Mouse (Mus musculus) forebrain, embryonic 12.5 days (tissue): Measurements from ENCODE around the gene Rab8b. TPM values are rescaled to one million over a fixed set of nuclear protein-coding genes. Genes with fewer than 3 reads are reported as not detected.

ENCODE experiments used
- ATAC-seq: fragments of 200-750 bp; cut with Nextera tagmentation; 2 replicates; pipeline ENCODE4 v1.8.0; 2017; ENCODE audit warnings: moderate TSS enrichment; ENCODE audit not compliant: low FRiP score
- H3K27ac ChIP-seq: fragments of 300-500 bp; sonication (generic); 2 replicates; pipeline ENCODE4 v1.5.1; 2016; ENCODE audit warnings: mild to moderate bottlenecking
- H3K27me3 ChIP-seq: fragments of 300-500 bp; sonication (generic); 2 replicates; pipeline ENCODE4 v1.6.1; 2016; ENCODE audit warnings: mild to moderate bottlenecking
- H3K36me3 ChIP-seq: fragments of 300-500 bp; sonication (generic); replicated peaks from 2 replicates; pipeline ENCODE4 v1.6.1; 2016; ENCODE audit warnings: mild to moderate bottlenecking
- H3K4me1 ChIP-seq: fragments of 300-500 bp; sonication (generic); 2 replicates; pipeline ENCODE4 v1.6.1; 2016
- H3K4me2 ChIP-seq: fragments of 300-500 bp; sonication (generic); 2 replicates; pipeline ENCODE4 v1.6.1; 2016; ENCODE audit warnings: mild to moderate bottlenecking, moderate library complexity
- H3K4me3 ChIP-seq: fragments of 300-500 bp; sonication (generic); replicated peaks from 2 replicates; pipeline ENCODE4 v1.5.1; 2016; ENCODE audit warnings: mild to moderate bottlenecking
- H3K9ac ChIP-seq: fragments of 300-500 bp; sonication (generic); 2 replicates; pipeline ENCODE4 v1.6.1; 2016; ENCODE audit warnings: mild to moderate bottlenecking
- H3K9me3 ChIP-seq: fragments of 300-500 bp; sonication (generic); 2 replicates; pipeline ENCODE4 v1.6.1; 2016
- WGBS: fragments of 180-500 bp; shearing (Covaris S2); methylation state at CpG from one replicate; pipeline ENCODE4 v1.1.7; 2016; 5-methylcytosine and 5-hydroxymethylcytosine counted together
- polyA plus RNA-seq: library from polyadenylated mRNA; unstranded; fragments of >200 nt; fragmentation: Nextera tagmentation; extraction: Ambion mirVana; gene quantifications from 2 replicates; pipeline ENCODE4 v1.2.1, GENCODE M21; 2016

Rab8b gene
- 50.3 and 50.7 TPM in 2 replicates for polyA plus RNA-seq

GRCm38 (mm10) chr9:66919382-66919971, at the start of gene Rab8b:
Gene Rab8b (minus strand): TSS chr9:66919687.
- Histone ChIP-seq H3K9me3 (no peaks in the 10 kb centered on the region), H3K36me3 (0 out of 2 replicates have a peak, but pooled peaks cover 3% of the 10 kb centered on the region), H3K9ac (peak within 1 kb of the TSS; percentile 91), H3K4me3 (peak within 1 kb of the TSS; percentile 88), H3K4me1 (peaks cover 21% of the 10 kb centered on the region), H3K27me3 (no peaks in the 10 kb centered on the region), H3K4me2 (peak within 1 kb of the TSS; percentile 79), H3K27ac (peak within 1 kb of the TSS; percentile 87)
- peak; percentile 99 for ATAC-seq
- under 1% methylated on average over 48 of the region's 49 CpGs for WGBS

- no peak overlapping the region for H3K4me3 ChIP-seq
- no peak for ATAC-seq
- no peaks in the 10 kb centered on the region for H3K4me1 ChIP-seq
- no peaks in the 10 kb centered on the region for H3K9me3 ChIP-seq
- peaks cover 17% of the 10 kb centered on the region for H3K36me3 ChIP-seq
- no peak overlapping the region for H3K27ac ChIP-seq
- H3K9ac ChIP-seq = no peak overlapping the region
- H3K27me3 ChIP-seq = no peaks in the 10 kb centered on the region
- 90% methylated on average over 8 of the region's 8 CpGs for WGBS
- H3K4me2 ChIP-seq = no peak overlapping the region
These were observed 48.0 kb upstream of the Rab8b start for GRCm38 (mm10) chr9:66967492-66967891.

GRCm38 (mm10) chr9:66961478-66961877, 42.0 kb upstream of the Rab8b start:
- Histone ChIP-seq H3K4me3 (no peak overlapping the region), H3K4me1 (no peaks in the 10 kb centered on the region), H3K9ac (no peak overlapping the region), H3K36me3 (no peaks in the 10 kb centered on the region), H3K27ac (no peak overlapping the region), H3K9me3 (no peaks in the 10 kb centered on the region), H3K4me2 (no peak overlapping the region), H3K27me3 (no peaks in the 10 kb centered on the region)
- ATAC-seq = no peak
- 76% methylated on average over 3 of the region's 3 CpGs for WGBS

- Histone ChIP-seq H3K4me2 (no peak overlapping the region), H3K4me3 (no peak overlapping the region), H3K36me3 (no peaks in the 10 kb centered on the region; the same call in 1 of the 2 replicates), H3K9ac (no peak overlapping the region), H3K27me3 (no peaks in the 10 kb centered on the region), H3K4me1 (no peaks in the 10 kb centered on the region), H3K27ac (no peak overlapping the region), H3K9me3 (no peaks in the 10 kb centered on the region)
- 89% methylated on average over 3 of the region's 3 CpGs for WGBS
- ATAC-seq = no peak
These were observed 38.0 kb upstream of the Rab8b start for GRCm38 (mm10) chr9:66957451-66957850.

- 90% methylated on average over 2 of the region's 2 CpGs for WGBS
- Histone ChIP-seq H3K27ac (no peak overlapping the region), H3K4me1 (no peaks in the 10 kb centered on the region), H3K4me3 (no peak overlapping the region), H3K9me3 (no peaks in the 10 kb centered on the region), H3K27me3 (no peaks in the 10 kb centered on the region), H3K36me3 (peaks cover 9% of the 10 kb centered on the region; the same call in 1 of the 2 replicates), H3K4me2 (no peak overlapping the region), H3K9ac (no peak overlapping the region)
- no peak for ATAC-seq
These were observed 33.4 kb upstream of the Rab8b start for GRCm38 (mm10) chr9:66952886-66953285.

- Histone ChIP-seq H3K27ac (no peak overlapping the region), H3K9me3 (no peaks in the 10 kb centered on the region), H3K4me3 (no peak overlapping the region), H3K27me3 (no peaks in the 10 kb centered on the region), H3K4me1 (no peaks in the 10 kb centered on the region), H3K4me2 (no peak overlapping the region), H3K9ac (no peak overlapping the region), H3K36me3 (peaks cover 9% of the 10 kb centered on the region; the same call in 1 of the 2 replicates)
- WGBS = 84% methylated on average over 8 of the region's 8 CpGs
- no peak for ATAC-seq
These were observed 32.8 kb upstream of the Rab8b start for GRCm38 (mm10) chr9:66952321-66952720.

- WGBS = 95% methylated on average over 2 of the region's 2 CpGs
- H3K9ac ChIP-seq = no peak overlapping the region
- no peak overlapping the region for H3K27ac ChIP-seq
- no peak overlapping the region for H3K4me2 ChIP-seq
- peaks cover 11% of the 10 kb centered on the region for H3K4me1 ChIP-seq
- H3K9me3 ChIP-seq = no peaks in the 10 kb centered on the region
- no peak for ATAC-seq
- H3K27me3 ChIP-seq = no peaks in the 10 kb centered on the region
- peaks cover 9% of the 10 kb centered on the region; the same call in 1 of the 2 replicates for H3K36me3 ChIP-seq
- no peak overlapping the region for H3K4me3 ChIP-seq
These were observed 29.0 kb upstream of the Rab8b start for GRCm38 (mm10) chr9:66948536-66948935.

GRCm38 (mm10) chr9:66945647-66946641, 26.5 kb upstream of the Rab8b start, which contains the start of gene Rps27l:
Gene Rps27l (plus strand): TSS chr9:66946086.
- H3K36me3 ChIP-seq = peaks cover 9% of the 10 kb centered on the region; the same call in 1 of the 2 replicates
- H3K4me3 ChIP-seq = peak within 1 kb of the TSS; percentile 94
- no peaks in the 10 kb centered on the region for H3K9me3 ChIP-seq
- H3K27me3 ChIP-seq = no peaks in the 10 kb centered on the region
- peak within 1 kb of the TSS; percentile 84 for H3K9ac ChIP-seq
- peak; percentile 98 for ATAC-seq
- peak within 1 kb of the TSS; percentile 87 for H3K27ac ChIP-seq
- H3K4me1 ChIP-seq = peaks cover 15% of the 10 kb centered on the region
- H3K4me2 ChIP-seq = peak within 1 kb of the TSS; percentile 64
- WGBS = under 1% methylated on average over 73 of the region's 77 CpGs

GRCm38 (mm10) chr9:66945161-66945560, 25.7 kb upstream of the Rab8b start:
- 29% methylated on average over 4 of the region's 4 CpGs for WGBS

GRCm38 (mm10) chr9:66938836-66939235, 19.3 kb upstream of the Rab8b start:
- Histone ChIP-seq H3K27me3 (peaks cover 7% of the 10 kb centered on the region; the same call in 1 of the 2 replicates), H3K4me2 (no peak overlapping the region), H3K36me3 (no peaks in the 10 kb centered on the region), H3K4me1 (peaks cover 13% of the 10 kb centered on the region), H3K9ac (no peak overlapping the region), H3K4me3 (no peak overlapping the region), H3K27ac (no peak overlapping the region), H3K9me3 (no peaks in the 10 kb centered on the region)
- WGBS = 6% methylated on average over 4 of the region's 4 CpGs
- peak; percentile 64; the same call in 1 of the 2 replicates for ATAC-seq

More at GRCm38 (mm10) chr9:66945161-66945560, 25.7 kb upstream of the Rab8b start:
- H3K4me3 ChIP-seq = peak overlapping the region; percentile 94
- peak overlapping the region; percentile 84 for H3K9ac ChIP-seq
- peaks cover 15% of the 10 kb centered on the region for H3K4me1 ChIP-seq
- H3K4me2 ChIP-seq = peak overlapping the region; percentile 64
- peak overlapping the region; percentile 87 for H3K27ac ChIP-seq
- H3K36me3 ChIP-seq = peaks cover 9% of the 10 kb centered on the region; the same call in 1 of the 2 replicates
- no peaks in the 10 kb centered on the region for H3K27me3 ChIP-seq
- no peaks in the 10 kb centered on the region for H3K9me3 ChIP-seq
- no peak for ATAC-seq

GRCm38 (mm10) chr9:66937507-66937906, 18.0 kb upstream of the Rab8b start:
- H3K4me2 ChIP-seq = no peak overlapping the region
- no peak overlapping the region for H3K9ac ChIP-seq
- H3K27ac ChIP-seq = no peak overlapping the region
- WGBS = 80% methylated on average over 8 of the region's 8 CpGs
- H3K36me3 ChIP-seq = no peaks in the 10 kb centered on the region
- no peak overlapping the region for H3K4me3 ChIP-seq
- H3K4me1 ChIP-seq = peaks cover 21% of the 10 kb centered on the region
- no peak for ATAC-seq
- peaks cover 7% of the 10 kb centered on the region; the same call in 1 of the 2 replicates for H3K27me3 ChIP-seq
- no peaks in the 10 kb centered on the region for H3K9me3 ChIP-seq
